ENCODE assay signal across 9 mouse cellular contexts in genomic region chr8:107824096-107824495, GRCm38 (mm10).
DNase-seq lines count a peak whose midpoint lies in the region; ATAC-seq lines count a peak whose summit lies in the region.
"Had no signal": no experiment of that assay in that cellular context is flagged by ENCODE, and none has a peak within 500 bp of the region (broad histone marks: within the 10 kb centered on the region; RNA-seq: fewer than 3 reads in every experiment).

No protein-coding gene starts in this region.

- no peak for DNase-seq in heart, adult 8-10 months (ENCODE audit: low spot score)
- peak; percentile 64 for DNase-seq in R1 (ENCODE audit: low read depth, low spot score)
- DNase-seq in ovary, postnatal 14 days (ENCODE audit: low spot score): no peak
- no peak for DNase-seq in thymus, postnatal 0 days (ENCODE audit: low spot score)
- no peak for DNase-seq in Muller cell, postnatal 12 days (ENCODE audit: inconsistent ontology term)

- no peak overlapping the region for H3K4me3 ChIP-seq in heart, embryonic 16.5 days (ENCODE audit: low read length)
- peak overlapping the region; percentile 29; the same call in 1 of the 2 replicates for H3K4me3 ChIP-seq in forebrain, embryonic 16.5 days (replicated peaks; ENCODE audit: low read length)
- H3K4me3 ChIP-seq in midbrain, embryonic 12.5 days: peak overlapping the region; percentile 27

- H3K27ac ChIP-seq in heart, embryonic 16.5 days (ENCODE audit: low read length): no peak overlapping the region
- no peak overlapping the region for H3K27ac ChIP-seq in forebrain, embryonic 16.5 days (ENCODE audit: low read length)
- peak overlapping the region; percentile 79; the same call in 1 of the 2 replicates for H3K27ac ChIP-seq in midbrain, embryonic 12.5 days (replicated peaks)

- H3K9me3 ChIP-seq in heart, embryonic 16.5 days (replicated peaks; ENCODE audit: control insufficient read depth, low read length): no peaks in the 10 kb centered on the region
- no peaks in the 10 kb centered on the region for H3K9me3 ChIP-seq in forebrain, embryonic 16.5 days (ENCODE audit: control insufficient read depth, low read length)
- no peaks in the 10 kb centered on the region for H3K9me3 ChIP-seq in midbrain, embryonic 12.5 days

- no peak for ATAC-seq in heart, embryonic 16.5 days (replicated peaks; ENCODE audit: extremely low read depth, insufficient read depth, low FRiP score)
- no peak for ATAC-seq in forebrain, embryonic 16.5 days
- ATAC-seq in midbrain, embryonic 12.5 days (ENCODE audit: low FRiP score, low read depth): no peak
- ATAC-seq: CD4-positive, CD25-positive, alpha-beta regulatory T cell, adult 4 months had no signal

- peak overlapping the region; percentile 45 for H3K4me2 ChIP-seq in heart, embryonic 16.5 days (ENCODE audit: low read depth, low read length)
- peak overlapping the region; percentile 45 for H3K4me2 ChIP-seq in forebrain, embryonic 16.5 days (ENCODE audit: low read length)
- peak overlapping the region; percentile 53 for H3K4me2 ChIP-seq in midbrain, embryonic 12.5 days (replicated peaks)

- no peak overlapping the region for H3K9ac ChIP-seq in heart, embryonic 16.5 days (ENCODE audit: low read length)
- H3K9ac ChIP-seq in forebrain, embryonic 16.5 days (replicated peaks; ENCODE audit: low read depth, low read length): peak overlapping the region; percentile 14; the same call in 1 of the 2 replicates
- peak overlapping the region; percentile 54 for H3K9ac ChIP-seq in midbrain, embryonic 12.5 days (replicated peaks)

- 18% methylated on average over 7 of the region's 7 CpGs for whole genome bisulfite sequencing in heart, embryonic 16.5 days
- 22% methylated on average over 7 of the region's 7 CpGs for WGBS in forebrain, embryonic 16.5 days
- WGBS in midbrain, embryonic 12.5 days: 14% methylated on average over 7 of the region's 7 CpGs

- H3K36me3 ChIP-seq in heart, embryonic 16.5 days (ENCODE audit: control insufficient read depth, insufficient read depth): no peaks in the 10 kb centered on the region
- no peaks in the 10 kb centered on the region for H3K36me3 ChIP-seq in forebrain, embryonic 16.5 days (ENCODE audit: control insufficient read depth, insufficient read depth)
- no peaks in the 10 kb centered on the region for H3K36me3 ChIP-seq in midbrain, embryonic 12.5 days

- no peaks in the 10 kb centered on the region for H3K27me3 ChIP-seq in heart, embryonic 16.5 days (ENCODE audit: control insufficient read depth, insufficient read depth, low read length)
- peaks cover 9% of the 10 kb centered on the region for H3K27me3 ChIP-seq in forebrain, embryonic 16.5 days (replicated peaks; ENCODE audit: control insufficient read depth, insufficient read depth, low read length)
- peaks cover 11% of the 10 kb centered on the region for H3K27me3 ChIP-seq in midbrain, embryonic 12.5 days

- H3K4me1 ChIP-seq in heart, embryonic 16.5 days (ENCODE audit: control insufficient read depth, insufficient read depth, low read length): no peaks in the 10 kb centered on the region
- peaks cover 13% of the 10 kb centered on the region for H3K4me1 ChIP-seq in forebrain, embryonic 16.5 days (replicated peaks; ENCODE audit: control insufficient read depth, insufficient read depth, low read length)
- peaks cover 29% of the 10 kb centered on the region for H3K4me1 ChIP-seq in midbrain, embryonic 12.5 days
